Mouse (Mus musculus) heart, adult 2 months (tissue): ENCODE measurements around the gene Cnn2. TPM values are rescaled to one million over a fixed set of nuclear protein-coding genes. Genes with fewer than 3 reads are reported as not detected.

Experiments
- DNase-seq, 2 experiments: peaks; one replicate each; pipeline ENCODE4 v3.0.0; 2021
- H3K27ac ChIP-seq: fragments of 200-600 bp; 2 replicates; pipeline ENCODE4 v1.8.1; 2022
- H3K27me3 ChIP-seq: fragments of 200-500 bp; 2 replicates; pipeline ENCODE4 v1.6.1; 2012; ENCODE audit warnings: mild to moderate bottlenecking, low read length, inconsistent platforms, mixed read lengths; ENCODE audit not compliant: control insufficient read depth, insufficient read depth
- H3K36me3 ChIP-seq: fragments of 200-500 bp; 2 replicates; pipeline ENCODE4 v1.6.1; 2012; ENCODE audit warnings: low read length, inconsistent platforms; ENCODE audit not compliant: control insufficient read depth, insufficient read depth
- H3K4me1 ChIP-seq: fragments of 200-500 bp; 2 replicates; pipeline ENCODE4 v1.6.1; 2011; ENCODE audit warnings: low read length; ENCODE audit not compliant: control insufficient read depth, insufficient read depth
- H3K4me3 ChIP-seq: fragments of 200-600 bp; 2 replicates; pipeline ENCODE4 v1.8.1; 2022
- H3K79me2 ChIP-seq: fragments of 200-500 bp; replicated peaks from 2 replicates; pipeline ENCODE4 v1.6.1; 2012; ENCODE audit warnings: mild to moderate bottlenecking, inconsistent platforms, low read length, moderate library complexity, mixed read lengths; ENCODE audit not compliant: control insufficient read depth, insufficient read depth
- H3K9ac ChIP-seq: fragments of 200-500 bp; 2 replicates; pipeline ENCODE4 v1.6.1; 2012; ENCODE audit warnings: low read depth, mild to moderate bottlenecking, control low read depth, inconsistent platforms, low read length, mixed read lengths
- CTCF ChIP-seq: fragments of 200-600 bp; IDR thresholded peaks from 2 replicates; pipeline ENCODE4 v1.8.1; 2022; ENCODE audit warnings: antibody characterized with exemption, mild to moderate bottlenecking, moderate library complexity
- EP300 ChIP-seq: fragments of 200-500 bp; IDR thresholded peaks from 2 replicates; pipeline ENCODE4 v1.6.1; 2011; ENCODE audit warnings: low read depth, low read length, control low read depth; ENCODE audit not compliant: insufficient read depth
- POLR2A ChIP-seq: fragments of 200-500 bp; IDR thresholded peaks from 2 replicates; pipeline ENCODE4 v1.6.1; 2011; ENCODE audit warnings: mild to moderate bottlenecking, low read depth, low read length, control low read depth; ENCODE audit not compliant: insufficient read depth
- WGBS: fragments of 180-500 bp; shearing (Covaris S2); methylation state at CpG from one replicate; pipeline ENCODE4 v1.1.7; 2018; 5-methylcytosine and 5-hydroxymethylcytosine counted together
- intact Hi-C: fragments of 180-260 bp; cut with DNase I; formaldehyde crosslinking; loops from one replicate; pipeline ENCODE4 v1.15.1; 2025
- long read RNA-seq: library from polyadenylated mRNA; stranded (forward); transcript quantifications from one replicate; pipeline ENCODE4 v2.0.0, GENCODE M21; 2021
- polyA plus RNA-seq: library from polyadenylated mRNA; depleted of rRNA; stranded (reverse); fragments of >200 nt; gene quantifications from 2 replicates; pipeline ENCODE4 v1.2.3, GENCODE M21; 2012; rRNA removed
- total RNA-seq, 2 experiments: library from RNA; stranded (reverse); gene quantifications; 2 replicates each; pipeline ENCODE4 v1.2.3; 2021

Gene Cnn2
- total RNA-seq (10 to 100 TPM; 30.2 to 39.3 TPM), polyA plus RNA-seq (52.5 and 60.7 TPM in 2 replicates)
- long read RNA-seq, transcript Cnn2-201 (7 exons, 2,460 nt): major isoform, 46 of 51 reads
- long read RNA-seq, partial matches to known transcripts: 3 of 51 reads
- long read RNA-seq, other reads (novel, unspliced or antisense): 2 of 51 reads

- Histone ChIP-seq H3K27me3 (no peaks in the 10 kb centered on the region), H3K36me3 (no peaks in the 10 kb centered on the region), H3K9ac (peak within 1 kb of the TSS; percentile 91), H3K27ac (peak within 1 kb of the TSS; percentile 96), H3K79me2 (peaks cover 2% of the 10 kb centered on the region), H3K4me3 (peak within 1 kb of the TSS; percentile 92), H3K4me1 (peaks cover 17% of the 10 kb centered on the region)
- DNase-seq: peak; percentile 84 to 88
- intact Hi-C loops: loop anchor here (2.0 to 10.0 kb wide), 3 partner anchors 50 to 276 kb away; partner anchors contain the start of genes Dazap1, Gamt and Polr2e
- 1% methylated on average over 59 of the region's 59 CpGs for WGBS
- TF ChIP-seq CTCF: no peak
- peak; percentile 41 for TF ChIP-seq POLR2A
These were observed at the start of gene Cnn2 for GRCm38 (mm10) chr10:79988506-79989271. Gene Cnn2 (plus strand): TSS chr10:79988584.

- WGBS: 36% methylated on average over 7 of the region's 7 CpGs
- Histone ChIP-seq H3K27me3 (no peaks in the 10 kb centered on the region), H3K4me1 (peaks cover 7% of the 10 kb centered on the region), H3K9ac (no peak overlapping the region), H3K36me3 (no peaks in the 10 kb centered on the region), H3K4me3 (no peak overlapping the region), H3K27ac (no peak overlapping the region), H3K79me2 (no peaks in the 10 kb centered on the region)
- intact Hi-C loops: no loop called here
- TF ChIP-seq CTCF (no peak), EP300 (0 out of 2 replicates have a peak, but pooled peaks have one; percentile 45)
- peak in 1 of 2 experiments; percentile 77 for DNase-seq
These were observed 47.6 kb upstream of the Cnn2 start for GRCm38 (mm10) chr10:79940749-79941148.

GRCm38 (mm10) chr10:79942988-79943387 is 45.4 kb upstream of the Cnn2 start:
- no peak overlapping the region for H3K4me3 ChIP-seq

GRCm38 (mm10) chr10:79943471-79943901 is 44.9 kb upstream of the Cnn2 start:
- intact Hi-C loops: no loop called here
- no peaks in the 10 kb centered on the region for H3K4me1 ChIP-seq
- no peak overlapping the region for H3K27ac ChIP-seq
- H3K36me3 ChIP-seq: no peaks in the 10 kb centered on the region
- H3K4me3 ChIP-seq: no peak overlapping the region
- H3K27me3 ChIP-seq: no peaks in the 10 kb centered on the region
- DNase-seq: no peak
- TF ChIP-seq EP300 (no peak), POLR2A (no peak), CTCF (no peak)
- no peak overlapping the region for H3K9ac ChIP-seq
- H3K79me2 ChIP-seq: no peaks in the 10 kb centered on the region
- WGBS: 89% methylated on average over 9 of the region's 9 CpGs

More at GRCm38 (mm10) chr10:79942988-79943387, 45.4 kb upstream of the Cnn2 start:
- Histone ChIP-seq H3K27ac (no peak overlapping the region), H3K9ac (no peak overlapping the region), H3K36me3 (no peaks in the 10 kb centered on the region), H3K27me3 (no peaks in the 10 kb centered on the region), H3K4me1 (no peaks in the 10 kb centered on the region), H3K79me2 (no peaks in the 10 kb centered on the region)
- no peak for DNase-seq
- intact Hi-C loops: no loop called here
- WGBS: 88% methylated on average over 1 of the region's 1 CpGs
- TF ChIP-seq POLR2A (no peak), CTCF (no peak), EP300 (no peak)

GRCm38 (mm10) chr10:79945507-79946234 is 42.7 kb upstream of the Cnn2 start:
- TF ChIP-seq CTCF: no peak
- TF ChIP-seq EP300: no peak
- TF ChIP-seq POLR2A: no peak
- Histone ChIP-seq H3K4me3 (no peak overlapping the region), H3K9ac (no peak overlapping the region), H3K4me1 (no peaks in the 10 kb centered on the region), H3K27ac (no peak overlapping the region), H3K79me2 (no peaks in the 10 kb centered on the region), H3K36me3 (no peaks in the 10 kb centered on the region), H3K27me3 (no peaks in the 10 kb centered on the region)
- DNase-seq: no peak
- intact Hi-C loops: no loop called here
- 80% methylated on average over 16 of the region's 16 CpGs for WGBS
